Mouse (Mus musculus) small intestine, adult 2 months (tissue): ENCODE measurements at regions not wholly inside any gene's neighbourhood (a gene's known extent, or its start where the extent isn't known, plus 50 kb on each side); places are given as distances from the start of the nearest gene placed in this dataset.

Experiments
- CTCF ChIP-seq: fragments of 200-500 bp; IDR thresholded peaks from 2 replicates; pipeline ENCODE4 v1.5.1; 2012; ENCODE audit warnings: low read depth, mild to moderate bottlenecking, control low read depth, inconsistent platforms, low read length, moderate library complexity, mixed read lengths; ENCODE audit not compliant: insufficient replicate concordance, insufficient read length; ENCODE audit errors: extremely low read depth
- POLR2A ChIP-seq: fragments of 200-500 bp; IDR thresholded peaks from 2 replicates; pipeline ENCODE4 v1.6.1; 2012; ENCODE audit warnings: low read depth, mild to moderate bottlenecking, control low read depth, inconsistent platforms, low read length, moderate library complexity

- TF ChIP-seq POLR2A = no peak
- no peak for TF ChIP-seq CTCF
Measured at GRCm38 (mm10) chr7:135935180-135935579, 219.0 kb upstream of the Mki67 start.
